Mouse (Mus musculus) T-cell, adult 66 days (primary cell): ENCODE results near the gene Rnase9. TPM values are rescaled to one million over a fixed set of nuclear protein-coding genes. Genes with fewer than 3 reads are reported as not detected.

Experiments used
- total RNA-seq, 2 experiments: library from RNA; stranded (reverse); gene quantifications; 3 replicates in 1 of 2; 4 replicates in 1 of 2; pipeline ENCODE4 v1.2.4; 2023

Gene Rnase9
- total RNA-seq: not detected

DNA sequence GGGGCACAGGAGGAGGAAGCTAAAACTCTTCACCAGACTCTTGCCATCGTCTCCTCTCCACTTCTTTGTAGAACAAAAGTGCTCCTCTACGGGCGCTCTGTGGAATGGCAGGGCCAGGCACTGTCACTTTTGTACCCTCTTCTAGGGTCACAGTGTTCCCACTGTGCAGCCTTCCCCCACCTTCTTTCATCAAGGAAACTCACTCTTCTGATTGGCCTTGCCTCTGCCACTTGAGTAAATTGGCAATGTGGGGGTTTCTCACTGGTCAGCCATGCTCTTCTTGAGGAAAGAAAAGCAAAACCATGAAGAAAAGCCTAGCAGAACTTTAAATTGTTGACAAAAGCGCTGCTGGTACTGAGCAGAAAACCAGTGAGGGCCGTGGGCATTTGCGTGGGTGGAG, at the start of gene Rnase9:
Gene Rnase9, minus strand, starts transcription at position 101 of the 400 bp plus-strand sequence.

GRCm38 (mm10) chr14:51074335-51074734, 32.7 kb upstream of the Rnase9 start, which contains the start of gene Olfr750:
TSS of gene Olfr750 (minus strand) at chr14:51074435.

GRCm38 (mm10) chr14:51057401-51057831, 15.7 kb upstream of the Rnase9 start, which contains the start of gene Rnase12:
TSS of gene Rnase12 (minus strand) at chr14:51057661.

GRCm38 (mm10) chr14:51050063-51050462, 8.4 kb upstream of the Rnase9 start, which contains the start of gene Rnase11:
TSS of gene Rnase11 (minus strand) at chr14:51050163.

GRCm38 (mm10) chr14:51007152-51007801, 34.4 kb downstream of the Rnase9 start, which contains the start of gene Rnase10:
TSS of gene Rnase10 (plus strand) at chr14:51007751.

Other genes starting within 250 kb of the Rnase9 start
- under 1 TPM in 1 of 2 experiments, not detected in 1; 0.50 TPM for gene Ccnb1ip1, start 234.1 kb downstream of the Rnase9 start, total RNA-seq
- 10 to 100 TPM; 49.9 to 50.6 TPM for gene Parp2, start 234.0 kb downstream of the Rnase9 start, total RNA-seq
- gene Tep1, start 171.3 kb downstream of the Rnase9 start, total RNA-seq: 10 to 100 TPM; 40.3 to 43.6 TPM
- not detected for gene Klhl33, start 144.4 kb downstream of the Rnase9 start, total RNA-seq
- gene Osgep, start 117.0 kb downstream of the Rnase9 start, total RNA-seq: 10 to 100 TPM; 29.2 to 31.8 TPM
- gene Apex1, start 116.9 kb downstream of the Rnase9 start, total RNA-seq: 10 to 100 TPM; 45.3 to 49.3 TPM
- gene Pip4p1, start 111.0 kb downstream of the Rnase9 start, total RNA-seq: 10 to 100 TPM; 72.8 to 86.5 TPM
- gene Pnp, start 110.8 kb downstream of the Rnase9 start, total RNA-seq: 10 to 100 TPM; 14.9 to 29.4 TPM
- 10 to 100 TPM in 1 of 2 experiments, 1 to 10 TPM in 1; 9.2 to 28.2 TPM for gene Gm49342, start 97.4 kb downstream of the Rnase9 start, total RNA-seq
- 1 to 10 TPM in 1 of 2 experiments, under 1 TPM in 1; 0.56 to 1.3 TPM for gene Pnp2, start 85.9 kb downstream of the Rnase9 start, total RNA-seq
- gene Rnase10, start 34.1 kb downstream of the Rnase9 start, total RNA-seq: not detected
- not detected for gene Rnase11, start 8.3 kb upstream of the Rnase9 start, total RNA-seq
- gene Rnase12, start 15.8 kb upstream of the Rnase9 start, total RNA-seq: not detected
- gene Olfr750, start 32.6 kb upstream of the Rnase9 start, total RNA-seq: not detected
- 1 to 10 TPM in 1 of 2 experiments, under 1 TPM in 1; 0.76 to 1.7 TPM for gene Rnase4, start 49.2 kb upstream of the Rnase9 start, total RNA-seq
- not detected for gene Ang, start 49.3 kb upstream of the Rnase9 start, total RNA-seq
- gene Eddm3b, start 72.6 kb upstream of the Rnase9 start, total RNA-seq: not detected
- gene Rnase6, start 82.0 kb upstream of the Rnase9 start, total RNA-seq: 1 to 10 TPM; 3.9 to 4.3 TPM
- gene Rnase1, start 104.9 kb upstream of the Rnase9 start, total RNA-seq: not detected
- not detected for gene Rnase2b, start 120.4 kb upstream of the Rnase9 start, total RNA-seq
- gene Ang2, start 157.3 kb upstream of the Rnase9 start, total RNA-seq: not detected
- not detected for gene Ear14, start 161.5 kb upstream of the Rnase9 start, total RNA-seq
- gene Rnase2a, start 214.2 kb upstream of the Rnase9 start, total RNA-seq: not detected